Mouse (Mus musculus): ENCODE measurements around the gene Sipa1. TPM values are rescaled to one million over a fixed set of nuclear protein-coding genes. Genes with fewer than 3 reads are reported as not detected.
A peak's percentile ranks its signal among the peaks of the same experiment; 100 is the strongest.

The Sipa1 gene
- total and polyA plus RNA-seq, 3 experiments = 6.2 to 15.5 TPM; not detected in 1

GRCm38 (mm10) chr19:5648401-5649297 is 14.9 kb downstream of the Sipa1 start (continued):
- TF ChIP-seq ZMIZ1 (IDR thresholded peaks at IDR 0.05; ENCODE audit: low read depth, low read length) (no peak), TBP (IDR thresholded peaks at IDR 0.05; ENCODE audit: low read depth, low read length) (no peak), ZNF384 (IDR thresholded peaks at IDR 0.05; ENCODE audit: low read depth, low read length) (no peak), CHD2 (IDR thresholded peaks at IDR 0.05; ENCODE audit: low read length) (no peak), MYC (IDR thresholded peaks at IDR 0.05; ENCODE audit: low read depth, low read length) (0 out of 2 replicates have a peak, but pooled peaks have one; percentile 44), SIN3A (IDR thresholded peaks at IDR 0.05; ENCODE audit: low read length) (peak; percentile 66; the same call in 1 of the 2 replicates), ETS1 (IDR thresholded peaks at IDR 0.05; ENCODE audit: low read depth, low read length) (no peak), MEF2A (IDR thresholded peaks at IDR 0.05; ENCODE audit: extremely low read depth, insufficient replicate concordance, low read depth, low read length, poor library complexity, severe bottlenecking) (no peak), MYB (IDR thresholded peaks at IDR 0.05; ENCODE audit: low read depth, low read length) (no peak), TAL1 (IDR thresholded peaks at IDR 0.05; ENCODE audit: low read length) (no peak), HCFC1 (IDR thresholded peaks at IDR 0.05; ENCODE audit: low read depth, low read length) (peak; percentile 59; the same call in 1 of the 2 replicates)

DNA sequence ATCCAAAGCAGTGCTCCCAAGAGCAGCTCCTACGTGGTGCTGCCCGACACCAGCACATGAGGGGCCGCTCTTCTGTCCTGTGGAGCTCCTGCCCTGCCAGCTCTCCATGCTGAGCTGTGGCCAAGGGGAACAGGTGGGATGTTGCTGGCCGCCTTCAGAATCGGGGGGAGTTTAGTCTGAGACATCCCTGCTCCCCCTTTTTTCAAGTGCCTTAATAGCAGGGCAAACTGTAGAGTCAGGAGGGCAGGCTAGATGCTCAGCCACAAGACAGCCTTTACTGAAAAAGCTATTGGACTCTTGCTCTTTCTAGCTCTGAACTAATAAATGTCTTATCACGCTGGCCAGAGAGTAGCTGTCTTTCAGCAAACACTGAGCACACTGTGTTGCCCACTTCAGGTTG is 15.7 kb downstream of the Sipa1 start:
- H3K27ac ChIP-seq (ENCODE audit: control insufficient read depth, low read depth, low read length) = no peak overlapping the region
- H3K4me3 ChIP-seq (ENCODE audit: control insufficient read depth in 1 of 2, insufficient read depth in 1 of 2, low read depth in 2 of 2, low read length in 2 of 2) = no peak overlapping the region
- H3K4me1 ChIP-seq (ENCODE audit: control insufficient read depth in 1 of 2, insufficient read depth in 2 of 2, low read length in 2 of 2) = 0 out of 4 replicates have a peak, but pooled peaks cover 0 to 4% of the 10 kb centered on the region in 2 experiments
- no peaks in the 10 kb centered on the region for H3K27me3 ChIP-seq (ENCODE audit: control insufficient read depth in 1 of 2, insufficient read depth in 2 of 2, low read length in 2 of 2)
- peaks cover 0 to 4% of the 10 kb centered on the region in 2 experiments; a peak in 2 of 4 replicates for H3K36me3 ChIP-seq (ENCODE audit: control insufficient read depth in 1 of 2, insufficient read depth in 2 of 2, low read length in 2 of 2)
- TF ChIP-seq TAL1 (IDR thresholded peaks at IDR 0.05; ENCODE audit: low read length) = no peak
- no peak for TF ChIP-seq USF1 (IDR thresholded peaks at IDR 0.05; ENCODE audit: low read depth, low read length)
- TF ChIP-seq NELFE (IDR thresholded peaks at IDR 0.05; ENCODE audit: low read depth, low read length) = no peak
- TF ChIP-seq RCOR1 (IDR thresholded peaks at IDR 0.05; ENCODE audit: low read depth, low read length) = no peak
- TF ChIP-seq MAX (IDR thresholded peaks at IDR 0.05; ENCODE audit: low read length) = no peak
- no peak for TF ChIP-seq UBTF (IDR thresholded peaks at IDR 0.05; ENCODE audit: borderline replicate concordance, insufficient read depth, low read depth, low read length)
- TF ChIP-seq EP300 (IDR thresholded peaks at IDR 0.05; ENCODE audit: low read depth in 1 of 2, low read length in 2 of 2) = no peak
- TF ChIP-seq JUND (IDR thresholded peaks at IDR 0.05; ENCODE audit: low read depth, low read length) = no peak
- no peak for TF ChIP-seq TBP (IDR thresholded peaks at IDR 0.05; ENCODE audit: low read depth, low read length)
- TF ChIP-seq MYC (IDR thresholded peaks at IDR 0.05; ENCODE audit: low read depth, low read length) = no peak
- no peak for TF ChIP-seq POLR2A (IDR thresholded peaks at IDR 0.05; ENCODE audit: control insufficient read depth in 1 of 2, insufficient read depth in 1 of 2, low read depth in 1 of 2, low read length in 2 of 2, poor library complexity in 1 of 2)
- TF ChIP-seq MXI1 (IDR thresholded peaks at IDR 0.05; ENCODE audit: low read depth, low read length) = no peak
- TF ChIP-seq CTCF (IDR thresholded peaks at IDR 0.05 in 2 of 3, conservative IDR thresholded peaks at IDR 0.05 in 1 of 3; ENCODE audit: control insufficient read depth in 1 of 3, insufficient read depth in 1 of 3, low read depth in 2 of 3, low read length in 3 of 3, poor library complexity in 1 of 3, severe bottlenecking in 1 of 3) = no peak
- TF ChIP-seq NRF1 (IDR thresholded peaks at IDR 0.05; ENCODE audit: insufficient read depth, low read depth, low read length, poor library complexity, severe bottlenecking) = no peak
- no peak for TF ChIP-seq E2F4 (IDR thresholded peaks at IDR 0.05; ENCODE audit: borderline replicate concordance, low read depth, low read length)
- no peak for TF ChIP-seq MAZ (IDR thresholded peaks at IDR 0.05; ENCODE audit: low read depth, low read length)
- no peak for TF ChIP-seq TCF12 (IDR thresholded peaks at IDR 0.05; ENCODE audit: low read depth, low read length)
- no peak for TF ChIP-seq SMC3 (IDR thresholded peaks at IDR 0.05; ENCODE audit: low read depth, low read length)
- no peak for TF ChIP-seq MYB (IDR thresholded peaks at IDR 0.05; ENCODE audit: low read depth, low read length)
- no peak for TF ChIP-seq MAFK (IDR thresholded peaks at IDR 0.05; ENCODE audit: borderline replicate concordance, low read depth, low read length)
- H3K79me2 ChIP-seq (ENCODE audit: control insufficient read depth, insufficient read depth, low read length, poor library complexity) = no peaks in the 10 kb centered on the region
- no peaks in the 10 kb centered on the region for H3K9me3 ChIP-seq (replicated peaks; ENCODE audit: insufficient read depth, low read length)
- DNase-seq (ENCODE audit: low read depth, low spot score) = no peak
- H3K9ac ChIP-seq (ENCODE audit: control insufficient read depth, low read depth, low read length, poor library complexity, severe bottlenecking) = no peak overlapping the region

Measured in MEL (cell line).